In the genomic region with DNA sequence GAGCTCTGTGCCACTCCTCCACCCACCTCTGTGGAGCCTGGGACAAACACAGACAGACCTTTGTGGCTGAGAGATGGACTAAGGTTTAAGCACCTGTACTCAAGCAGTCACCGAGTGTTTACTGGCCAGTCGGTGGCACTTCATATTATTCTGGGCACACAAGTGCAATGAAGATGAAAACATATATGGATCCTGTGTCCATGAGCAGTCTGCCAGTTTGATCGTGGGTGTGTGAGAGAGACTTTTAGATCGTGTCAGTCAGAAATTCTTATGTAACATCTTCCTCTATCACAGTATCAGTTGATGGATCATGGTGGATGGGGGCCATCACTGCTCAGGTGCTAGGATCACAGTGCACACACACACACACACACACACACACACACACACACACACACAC, we compare ENCODE assay signal across 20 mouse cellular contexts.
"Had no signal": no experiment of that assay in that cellular context is flagged by ENCODE, and none has a peak within 500 bp of the region (broad histone marks: within the 10 kb centered on the region; RNA-seq: fewer than 3 reads in every experiment).

No protein-coding gene starts in this region.

- H3K27me3 ChIP-seq: lung, embryonic 15.5 days; megakaryocyte, embryonic 14.5 days; midbrain, embryonic 13.5 days; midbrain, embryonic 15.5 days; neural tube, embryonic 13.5 days; neural tube, embryonic 15.5 days had no signal

- DNase-seq: liver, postnatal 0 days; lung, adult 2 months; lung, postnatal 14 days; lung, postnatal 36 days; retina, postnatal 1 day; right cerebral cortex, adult 18-20 months; right cerebral cortex, postnatal 25 days; right cerebral cortex, postnatal 4 days; spleen, adult 18-20 months; thymus, adult 18-20 months; thymus, postnatal 25 days; thymus, postnatal 4 days had no signal

- H3K27ac ChIP-seq: lung, embryonic 15.5 days; macrophage; midbrain, embryonic 13.5 days; midbrain, embryonic 15.5 days; neural tube, embryonic 13.5 days; neural tube, embryonic 15.5 days had no signal

- H3K36me3 ChIP-seq: lung, embryonic 15.5 days; midbrain, embryonic 13.5 days; midbrain, embryonic 15.5 days; neural tube, embryonic 13.5 days; neural tube, embryonic 15.5 days had no signal

- H3K4me3 ChIP-seq: lung, embryonic 15.5 days; megakaryocyte, embryonic 14.5 days; midbrain, embryonic 13.5 days; midbrain, embryonic 15.5 days; myocyte; neural tube, embryonic 13.5 days; neural tube, embryonic 15.5 days had no signal

- H3K4me1 ChIP-seq: megakaryocyte, embryonic 14.5 days; midbrain, embryonic 13.5 days; midbrain, embryonic 15.5 days had no signal
